Mouse (Mus musculus) CH12.LX (cell line): ENCODE results near the gene Epb41l5. TPM values are rescaled to one million over a fixed set of nuclear protein-coding genes. Genes with fewer than 3 reads are reported as not detected.

ENCODE experiments used
- DNase-seq: peaks from one replicate; pipeline ENCODE4 v3.0.0-alpha.2; 2013; ENCODE audit errors: extremely low read depth
- H3K27ac ChIP-seq: 2 replicates; pipeline ENCODE4 v1.5.1; 2012; ENCODE audit warnings: low read depth, mild to moderate bottlenecking, control low read depth, moderate library complexity; ENCODE audit not compliant: insufficient read depth
- H3K27me3 ChIP-seq: replicated peaks from 2 replicates; pipeline ENCODE3; 2012; ENCODE audit warnings: inconsistent platforms
- H3K36me3 ChIP-seq, 2 experiments: replicated peaks in 1 of 2; 2 replicates each; pipeline versions ENCODE3 to v1.6.1; 2012; ENCODE audit warnings: inconsistent platforms in 1 of 2, low read length in 1 of 2, mild to moderate bottlenecking in 1 of 2, mixed read lengths in 1 of 2, moderate library complexity in 1 of 2; ENCODE audit not compliant: control insufficient read depth in 1 of 2, insufficient read depth in 1 of 2
- H3K4me1 ChIP-seq, 2 experiments: 2 replicates each; pipeline ENCODE4 v1.6.1; 2012; ENCODE audit warnings: inconsistent platforms in 1 of 2, moderate library complexity in 1 of 2; ENCODE audit not compliant: insufficient read depth in 2 of 2, control insufficient read depth in 1 of 2
- H3K4me2 ChIP-seq: 2 replicates; pipeline ENCODE4 v1.6.1; 2012; ENCODE audit warnings: low read depth, mild to moderate bottlenecking, control low read depth; ENCODE audit not compliant: poor library complexity, insufficient read depth, severe bottlenecking
- H3K4me3 ChIP-seq, 3 experiments: fragments of 150-350 bp in 1 of 3; sonication (generic) in 1 of 3; replicated peaks in 1 of 3; 2 replicates each; pipeline versions ENCODE3 to v1.5.1; 2011 to 2012; ENCODE audit warnings: low read depth in 2 of 3, low read length in 2 of 3, mild to moderate bottlenecking in 2 of 3, moderate library complexity in 2 of 3, control low read depth in 1 of 3, improper control_type of control experiment in 1 of 3, inconsistent platforms in 1 of 3, mixed read lengths in 1 of 3; ENCODE audit not compliant: poor library complexity in 1 of 3
- H3K79me2 ChIP-seq: replicated peaks from 2 replicates; pipeline ENCODE4 v1.6.1; 2012; ENCODE audit warnings: mild to moderate bottlenecking, moderate library complexity; ENCODE audit not compliant: control insufficient read depth, poor library complexity, insufficient read depth, severe bottlenecking; ENCODE audit errors: extremely low read depth
- H3K9ac ChIP-seq: 2 replicates; pipeline ENCODE4 v1.6.1; 2012; ENCODE audit warnings: low read depth, mild to moderate bottlenecking, control low read depth, moderate library complexity; ENCODE audit not compliant: insufficient read depth
- H3K9me3 ChIP-seq: replicated peaks from 2 replicates; pipeline ENCODE3; 2012; ENCODE audit warnings: low read length, inconsistent platforms, mixed read lengths
- BHLHE40 ChIP-seq: IDR thresholded peaks from 2 replicates; pipeline ENCODE4 v1.6.1; 2011; ENCODE audit warnings: mild to moderate bottlenecking, low read depth, low read length, improper control_type of control experiment
- CHD1 ChIP-seq: IDR thresholded peaks from 2 replicates; pipeline ENCODE4 v1.6.1; 2012; ENCODE audit warnings: low read depth, low read length, improper control_type of control experiment, inconsistent platforms
- CHD2 ChIP-seq: IDR thresholded peaks from 2 replicates; pipeline ENCODE4 v1.6.1; 2011; ENCODE audit warnings: low read length, improper control_type of control experiment
- ELF1 ChIP-seq: IDR thresholded peaks from 2 replicates; pipeline ENCODE4 v1.6.1; 2014; ENCODE audit warnings: low read depth, mild to moderate bottlenecking, inconsistent platforms, low read length, improper control_type of control experiment
- HCFC1 ChIP-seq: IDR thresholded peaks from 2 replicates; pipeline ENCODE4 v1.6.1; 2012; ENCODE audit warnings: low read depth, mild to moderate bottlenecking, inconsistent platforms, low read length, improper control_type of control experiment
- JUN ChIP-seq: IDR thresholded peaks from 2 replicates; pipeline ENCODE4 v1.6.1; 2011; ENCODE audit warnings: low read depth, mild to moderate bottlenecking, low read length, improper control_type of control experiment, moderate library complexity; ENCODE audit not compliant: insufficient read depth
- JUND ChIP-seq: conservative IDR thresholded peaks from 2 replicates; pipeline ENCODE4 v1.6.1; 2011; ENCODE audit warnings: low read depth, low read length, improper control_type of control experiment
- MAFK ChIP-seq: IDR thresholded peaks from 2 replicates; pipeline ENCODE4 v1.6.1; 2011; ENCODE audit warnings: low read length, improper control_type of control experiment; ENCODE audit not compliant: insufficient replicate concordance
- MAZ ChIP-seq: IDR thresholded peaks from 2 replicates; pipeline ENCODE4 v1.6.1; 2012; ENCODE audit warnings: low read depth, mild to moderate bottlenecking, inconsistent platforms, low read length, improper control_type of control experiment, moderate library complexity
- MXI1 ChIP-seq: IDR thresholded peaks from 2 replicates; pipeline ENCODE4 v1.6.1; 2011; ENCODE audit warnings: mild to moderate bottlenecking, low read depth, low read length, improper control_type of control experiment
- MYC ChIP-seq: IDR thresholded peaks from 2 replicates; pipeline ENCODE4 v1.6.1; 2011; ENCODE audit warnings: low read depth, mild to moderate bottlenecking, improper control_type of control experiment, low read length
- NRF1 ChIP-seq: IDR thresholded peaks from 2 replicates; pipeline ENCODE4 v1.6.1; 2014; ENCODE audit warnings: low read depth, mild to moderate bottlenecking, inconsistent platforms, low read length, improper control_type of control experiment, moderate library complexity
- POLR2A ChIP-seq: IDR thresholded peaks from 2 replicates; pipeline ENCODE4 v1.6.1; 2011; ENCODE audit warnings: low read depth, mild to moderate bottlenecking, improper control_type of control experiment, low read length
- POLR2AphosphoS2 ChIP-seq: IDR thresholded peaks from 2 replicates; pipeline ENCODE4 v1.6.1; 2011; ENCODE audit warnings: low read depth, low read length, improper control_type of control experiment
- SIN3A ChIP-seq: IDR thresholded peaks from 2 replicates; pipeline ENCODE4 v1.6.1; 2012; ENCODE audit warnings: low read length, improper control_type of control experiment, inconsistent platforms
- SMC3 ChIP-seq: IDR thresholded peaks from 2 replicates; pipeline ENCODE4 v1.6.1; 2011; ENCODE audit warnings: low read depth, low read length, improper control_type of control experiment
- TBP ChIP-seq: conservative IDR thresholded peaks from 2 replicates; pipeline ENCODE4 v1.6.1; 2011; ENCODE audit warnings: low read depth, low read length, improper control_type of control experiment
- TCF12 ChIP-seq: IDR thresholded peaks from 2 replicates; pipeline ENCODE4 v1.6.1; 2014; ENCODE audit warnings: low read depth, mild to moderate bottlenecking, inconsistent platforms, low read length, improper control_type of control experiment
- USF2 ChIP-seq: conservative IDR thresholded peaks from 2 replicates; pipeline ENCODE4 v1.6.1; 2011; ENCODE audit warnings: low read depth, low read length, improper control_type of control experiment
- ZKSCAN1 ChIP-seq: IDR thresholded peaks from 2 replicates; pipeline ENCODE4 v1.6.1; 2012; ENCODE audit warnings: low read depth, inconsistent platforms, low read length, improper control_type of control experiment, borderline replicate concordance
- dilution Hi-C: fragments of 300-500 bp; cut with MboI; formaldehyde crosslinking; loops from 2 replicates; pipeline ENCODE4 v1.14.3; 2020; ENCODE audit warnings: low sequenced_read_pairs; ENCODE audit not compliant: extremely low pct_unique_long_range_greater_than_20kb, extremely low pct_ligation_motif_present
- in situ Hi-C: fragments of 300-500 bp; cut with MboI; formaldehyde crosslinking; loops from 3 replicates; pipeline ENCODE4 v1.14.3; 2019; ENCODE audit warnings: low sequenced_read_pairs, low pct_ligation_motif_present, low pct_unique_long_range_greater_than_20kb, mixed read lengths
- polyA plus RNA-seq: library from polyadenylated mRNA; unstranded; fragments of >175 nt; gene quantifications from 2 replicates; pipeline ENCODE4 v1.2.1, GENCODE M21; 2012; ENCODE audit warnings: low read depth; ENCODE audit not compliant: insufficient read length
- total RNA-seq, 2 experiments: library from RNA; depleted of rRNA; stranded (reverse); fragments of 300-350 nt in 1 of 2; fragments of >200 nt in 1 of 2; gene quantifications; 2 replicates each; pipeline ENCODE4 v1.2.3; 2012 to 2014

Epb41l5 gene
- total and polyA plus RNA-seq, 3 experiments, result 3.8 to 4.5 (median 4.3) TPM

DNA sequence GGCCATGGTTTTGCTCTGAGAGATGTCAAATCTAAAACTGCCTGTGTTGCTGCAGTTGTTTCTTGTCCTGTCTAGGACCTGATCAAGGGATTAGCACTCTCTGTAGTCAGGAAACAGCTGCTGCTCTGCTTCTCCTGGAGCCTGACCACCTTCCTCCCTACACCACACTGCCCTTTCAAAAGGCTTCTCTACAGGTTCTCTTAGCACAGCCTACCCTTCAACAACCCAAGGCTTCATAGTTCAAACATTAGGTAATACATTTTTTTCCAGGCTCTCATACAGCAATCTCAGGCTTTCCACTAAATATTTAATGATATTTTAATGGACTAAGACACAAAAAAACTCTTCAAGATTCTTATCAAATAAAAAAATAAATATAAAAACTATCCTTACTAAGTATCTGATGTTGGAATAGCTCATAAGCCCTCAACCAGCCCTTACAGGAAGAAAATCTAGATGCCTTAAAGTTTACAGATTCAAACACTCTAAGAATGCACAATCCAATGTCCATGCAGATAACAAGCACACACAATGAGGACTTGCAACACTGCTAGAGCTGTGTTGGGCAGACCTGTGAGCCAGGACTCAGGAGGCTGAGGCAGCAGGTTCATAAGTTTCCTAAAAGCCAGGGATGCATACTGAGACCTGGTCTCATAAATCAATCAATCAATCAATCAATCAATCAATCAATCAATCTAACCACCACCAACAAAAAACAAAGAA, 7.5 kb downstream of the Epb41l5 start:
- no peak overlapping the region for H3K9ac ChIP-seq
- DNase-seq, result no peak
- 0 out of 4 replicates have a peak, but pooled peaks cover 0 to 6% of the 10 kb centered on the region in 2 experiments for H3K4me1 ChIP-seq
- no peaks in the 10 kb centered on the region for H3K27me3 ChIP-seq
- in situ Hi-C loops, result no loop called here
- dilution Hi-C loops, result no loop called here
- TF ChIP-seq ZKSCAN1 (no peak), TBP (no peak), CHD2 (no peak), TCF12 (no peak), HCFC1 (no peak)
- TF ChIP-seq, all 38 proteins: peak for 0
- H3K4me3 ChIP-seq, result no peak overlapping the region
- H3K4me2 ChIP-seq, result no peak overlapping the region
- H3K9me3 ChIP-seq, result no peaks in the 10 kb centered on the region
- peaks cover 4 to 6% of the 10 kb centered on the region in 2 experiments for H3K36me3 ChIP-seq
- H3K79me2 ChIP-seq, result no peaks in the 10 kb centered on the region; the same call in 1 of the 2 replicates
- H3K27ac ChIP-seq, result no peak overlapping the region

DNA sequence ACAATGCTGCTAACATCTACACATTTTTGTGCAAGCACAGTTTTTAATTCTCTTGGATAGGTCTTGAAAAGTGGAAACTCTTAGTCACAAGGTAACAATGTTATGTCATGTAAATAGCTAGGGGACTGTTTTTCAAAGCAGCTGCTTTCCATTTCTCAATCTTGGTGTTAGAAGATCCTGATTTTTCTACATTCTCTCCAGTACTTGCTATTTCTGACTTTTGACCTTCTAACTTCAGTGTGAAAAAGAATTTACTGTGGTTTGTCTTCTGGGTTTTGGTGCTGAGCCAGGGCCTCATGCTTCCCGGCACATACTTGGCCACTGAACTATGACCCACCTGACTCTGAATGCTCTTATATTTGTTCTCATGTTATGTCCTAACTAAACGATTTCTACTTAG, 8.8 kb downstream of the Epb41l5 start:
- no peak for DNase-seq
- Histone ChIP-seq H3K4me1 (0 out of 4 replicates have a peak, but pooled peaks cover 0 to 6% of the 10 kb centered on the region in 2 experiments), H3K36me3 (peaks cover 4 to 6% of the 10 kb centered on the region in 2 experiments), H3K27ac (no peak overlapping the region), H3K79me2 (no peaks in the 10 kb centered on the region), H3K9me3 (no peaks in the 10 kb centered on the region), H3K27me3 (no peaks in the 10 kb centered on the region), H3K9ac (no peak overlapping the region), H3K4me2 (peak overlapping the region; percentile 44; the same call in 1 of the 2 replicates), H3K4me3 (no peak overlapping the region)
- in situ Hi-C loops (no loop called here), dilution Hi-C loops (no loop called here)
- TF ChIP-seq MAFK (no peak), POLR2A (no peak), HCFC1 (no peak), MYC (no peak), CHD2 (no peak), BHLHE40 (no peak), SMC3 (no peak), MXI1 (no peak), ELF1 (no peak), JUN (peak; percentile 30; the same call in 1 of the 2 replicates), JUND (peak; percentile 23), SIN3A (no peak), MAZ (no peak), USF2 (no peak), CHD1 (no peak), NRF1 (no peak), POLR2AphosphoS2 (no peak)
